ENCODE assay signal across 23 mouse cellular contexts in the genomic region with DNA sequence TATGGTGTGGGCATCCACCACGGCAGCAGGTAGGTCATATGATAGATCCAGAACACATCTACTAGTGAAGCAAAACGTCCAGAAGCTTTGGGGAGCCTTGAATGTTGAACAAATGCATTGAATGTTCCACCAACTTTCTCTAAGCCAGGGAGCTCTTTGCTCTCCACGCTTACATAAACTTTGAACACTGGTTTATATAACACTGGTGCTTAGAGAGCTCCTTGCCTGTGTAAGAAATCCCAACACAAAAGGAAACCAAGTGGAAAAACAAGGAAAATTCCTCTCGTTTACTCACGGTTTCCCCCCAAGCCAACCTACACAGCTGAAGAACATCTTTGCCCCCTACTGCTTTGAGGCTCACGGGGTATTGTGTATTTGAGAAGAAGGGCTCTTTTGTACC.
DNase-seq lines count a peak whose midpoint lies in the region; ATAC-seq and TF ChIP-seq lines count a peak whose summit lies in the region.
"Had no signal": no experiment of that assay in that cellular context is flagged by ENCODE, and none has a peak within 500 bp of the region (broad histone marks: within the 10 kb centered on the region; RNA-seq: fewer than 3 reads in every experiment).

No protein-coding gene starts in this region.

- no peak overlapping the region for H3K9ac ChIP-seq in embryonic facial prominence, embryonic 12.5 days
- H3K9ac ChIP-seq: forebrain, postnatal 0 days; heart, embryonic 13.5 days; hindbrain, embryonic 12.5 days had no signal

- intact Hi-C loops in gastrocnemius, adult 2 months (cut with DNase I), result loop anchor here (2.0 to 5.0 kb wide), 2 partner anchors 83 to 232 kb away; no protein-coding TSS in a partner anchor
- intact Hi-C loops in left cerebral cortex, adult 2 months (cut with DNase I), result loop anchor here (1.0 to 5.0 kb wide), 3 partner anchors 68 to 231 kb away; no protein-coding TSS in a partner anchor
- intact Hi-C loops in left cerebral cortex, postnatal 36 days (cut with DNase I), result loop anchor here (1.0 kb wide), 1 partner anchor 232 kb away; no protein-coding TSS in a partner anchor

- 81% methylated on average over 6 of the region's 6 CpGs for WGBS in embryonic facial prominence, embryonic 12.5 days
- 82% methylated on average over 6 of the region's 6 CpGs for WGBS in embryonic facial prominence, embryonic 10.5 days

- H3K36me3 ChIP-seq in embryonic facial prominence, embryonic 12.5 days, result no peaks in the 10 kb centered on the region
- H3K36me3 ChIP-seq in embryonic facial prominence, embryonic 10.5 days (replicated peaks), result peaks cover 6% of the 10 kb centered on the region; the same call in 1 of the 2 replicates
- H3K36me3 ChIP-seq: G1E; heart, embryonic 13.5 days had no signal

- H3K27me3 ChIP-seq in embryonic facial prominence, embryonic 12.5 days, result no peaks in the 10 kb centered on the region
- H3K27me3 ChIP-seq in embryonic facial prominence, embryonic 10.5 days (replicated peaks; ENCODE audit: low read depth, poor library complexity, severe bottlenecking), result no peaks in the 10 kb centered on the region
- H3K27me3 ChIP-seq: heart, embryonic 13.5 days; hindbrain, embryonic 12.5 days had no signal

- peak overlapping the region; percentile 17; the same call in 1 of the 2 replicates for H3K27ac ChIP-seq in embryonic facial prominence, embryonic 12.5 days
- no peak overlapping the region; the same call in 1 of the 2 replicates for H3K27ac ChIP-seq in embryonic facial prominence, embryonic 10.5 days (replicated peaks)
- H3K27ac ChIP-seq in gastrocnemius, adult 2 months, result peak overlapping the region; percentile 6; the same call in 1 of the 2 replicates
- peak overlapping the region; percentile 77 for H3K27ac ChIP-seq in left cerebral cortex, adult 2 months

- H3K4me2 ChIP-seq in embryonic facial prominence, embryonic 12.5 days (replicated peaks), result no peak overlapping the region
- H3K4me2 ChIP-seq: heart, embryonic 13.5 days; hindbrain, embryonic 12.5 days had no signal

- DNase-seq in embryonic facial prominence, embryonic 10.5 days (ENCODE audit: low spot score), result no peak
- DNase-seq in gastrocnemius, adult 2 months, result no peak
- no peak for DNase-seq in gastrocnemius, postnatal 4 days (ENCODE audit: low spot score in 2 of 2)
- DNase-seq in left cerebral cortex, adult 2 months (ENCODE audit: extremely low spot score in 1 of 2, low spot score in 2 of 2), result no peak
- DNase-seq in left cerebral cortex, postnatal 36 days (ENCODE audit: low spot score in 2 of 2), result no peak
- DNase-seq in kidney, adult 11 months, result no peak
- DNase-seq: adrenal gland, adult 8-10 months; adrenal gland, postnatal 36 days; B cell, adult 2 months; cerebellum, adult 11 months; cerebellum, adult 8-10 months; cerebellum, postnatal 14 days; forebrain, postnatal 0 days; gastrocnemius, postnatal 10 days; heart, postnatal 36 days; kidney, adult 2 months had no signal

- no peak for TF ChIP-seq CTCF in gastrocnemius, adult 2 months (IDR thresholded peaks at IDR 0.05)
- TF ChIP-seq CTCF in left cerebral cortex, adult 2 months (IDR thresholded peaks at IDR 0.05), result no peak

- H3K4me3 ChIP-seq in embryonic facial prominence, embryonic 12.5 days, result no peak overlapping the region
- no peak overlapping the region for H3K4me3 ChIP-seq in embryonic facial prominence, embryonic 10.5 days
- no peak overlapping the region for H3K4me3 ChIP-seq in gastrocnemius, adult 2 months
- no peak overlapping the region for H3K4me3 ChIP-seq in left cerebral cortex, adult 2 months
- H3K4me3 ChIP-seq: heart, embryonic 13.5 days; hindbrain, embryonic 12.5 days had no signal

- no peaks in the 10 kb centered on the region for H3K9me3 ChIP-seq in embryonic facial prominence, embryonic 12.5 days
- no peaks in the 10 kb centered on the region for H3K9me3 ChIP-seq in embryonic facial prominence, embryonic 10.5 days
- H3K9me3 ChIP-seq: G1E; heart, embryonic 13.5 days; hindbrain, embryonic 12.5 days had no signal

- H3K4me1 ChIP-seq in embryonic facial prominence, embryonic 12.5 days, result peaks cover 5% of the 10 kb centered on the region; the same call in 1 of the 2 replicates
- peaks cover 9% of the 10 kb centered on the region for H3K4me1 ChIP-seq in embryonic facial prominence, embryonic 10.5 days

- no peak for ATAC-seq in embryonic facial prominence, embryonic 12.5 days (ENCODE audit: insufficient number of reproducible peaks, insufficient read depth, low FRiP score, low TSS enrichment)
- ATAC-seq: CD4-positive, CD25-positive, alpha-beta regulatory T cell, adult 4 months; forebrain, postnatal 0 days; hindbrain, embryonic 16.5 days; inflammation-experienced regulatory T-cells, adult 6 months had no signal
